ENCODE assay signal across 14 mouse cellular contexts in genomic region chr8:125542893-125543613, GRCm38 (mm10). TPM values are rescaled to one million over a fixed set of nuclear protein-coding genes. Genes with fewer than 3 reads are reported as not detected.
DNase-seq lines count a peak whose midpoint lies in the region; ATAC-seq and TF ChIP-seq lines count a peak whose summit lies in the region.
"Had no signal": no experiment of that assay in that cellular context is flagged by ENCODE, and none has a peak within 500 bp of the region (broad histone marks: within the 10 kb centered on the region; RNA-seq: fewer than 3 reads in every experiment).

No protein-coding gene starts in this region.

- H3K9ac ChIP-seq in heart, embryonic 15.5 days, result peak overlapping the region; percentile 28; the same call in 1 of the 2 replicates
- no peak overlapping the region for H3K9ac ChIP-seq in liver, postnatal 0 days (replicated peaks)
- H3K9ac ChIP-seq: embryonic facial prominence, embryonic 13.5 days; stomach, embryonic 15.5 days had no signal

- TF ChIP-seq EP300 in liver, postnatal 0 days (IDR thresholded peaks at IDR 0.05; ENCODE audit: low read depth), result no peak

- no peak for ATAC-seq in heart, embryonic 15.5 days (replicated peaks; ENCODE audit: insufficient number of reproducible peaks, insufficient read depth, low FRiP score, low read depth)
- peak; percentile 67 for ATAC-seq in common myeloid progenitor, adult 5-6 weeks (replicated peaks; ENCODE audit: low read depth, poor library complexity, severe bottlenecking)
- 0 out of 2 replicates have a peak, but pooled peaks have one; percentile 10 for ATAC-seq in liver, postnatal 0 days

- no peaks in the 10 kb centered on the region for H3K27me3 ChIP-seq in heart, embryonic 15.5 days
- no peaks in the 10 kb centered on the region for H3K27me3 ChIP-seq in liver, postnatal 0 days (ENCODE audit: insufficient read depth, low read length)
- H3K27me3 ChIP-seq: embryonic facial prominence, embryonic 13.5 days; stomach, embryonic 15.5 days had no signal

- H3K4me1 ChIP-seq in heart, embryonic 15.5 days (replicated peaks), result peaks cover 89% of the 10 kb centered on the region
- peaks cover 5% of the 10 kb centered on the region; the same call in 1 of the 2 replicates for H3K4me1 ChIP-seq in bone marrow, adult 2 months (ENCODE audit: control insufficient read depth, insufficient read depth, low read length)
- H3K4me1 ChIP-seq in liver, postnatal 0 days (ENCODE audit: insufficient read depth), result peaks cover 23% of the 10 kb centered on the region; the same call in 1 of the 2 replicates

- H3K9me3 ChIP-seq in heart, embryonic 15.5 days (replicated peaks), result no peaks in the 10 kb centered on the region
- H3K9me3 ChIP-seq in liver, postnatal 0 days (ENCODE audit: low read length), result no peaks in the 10 kb centered on the region
- H3K9me3 ChIP-seq: embryonic facial prominence, embryonic 13.5 days; stomach, embryonic 15.5 days had no signal

- no peak overlapping the region for H3K4me3 ChIP-seq in heart, embryonic 15.5 days
- peak overlapping the region; percentile 33 for H3K4me3 ChIP-seq in bone marrow, adult 2 months (replicated peaks; ENCODE audit: control insufficient read depth, low read depth, low read length)
- no peak overlapping the region for H3K4me3 ChIP-seq in liver, postnatal 0 days (ENCODE audit: low read depth, low read length)
- H3K4me3 ChIP-seq: embryonic facial prominence, embryonic 13.5 days; myocyte; stomach, embryonic 15.5 days had no signal

- no peaks in the 10 kb centered on the region for H3K36me3 ChIP-seq in heart, embryonic 15.5 days
- H3K36me3 ChIP-seq in liver, postnatal 0 days (replicated peaks; ENCODE audit: insufficient read depth, low read length), result no peaks in the 10 kb centered on the region
- H3K36me3 ChIP-seq: embryonic facial prominence, embryonic 13.5 days; stomach, embryonic 15.5 days had no signal

- H3K4me2 ChIP-seq in heart, embryonic 15.5 days, result peak overlapping the region; percentile 6; the same call in 1 of the 2 replicates
- 0 out of 2 replicates have a peak overlapping the region, but pooled peaks have one; percentile 7 for H3K4me2 ChIP-seq in liver, postnatal 0 days (ENCODE audit: low read depth, low read length)
- H3K4me2 ChIP-seq: embryonic facial prominence, embryonic 13.5 days; stomach, embryonic 15.5 days had no signal

- 54% methylated on average over 11 of the region's 11 CpGs for WGBS in heart, embryonic 15.5 days
- WGBS in bone marrow, adult 2 months, result 26% methylated on average over 11 of the region's 11 CpGs
- 59% methylated on average over 11 of the region's 11 CpGs for WGBS in liver, postnatal 0 days (ENCODE audit: insufficient replicate concordance)

- TF ChIP-seq CTCF in bone marrow, adult 2 months (IDR thresholded peaks at IDR 0.05; ENCODE audit: control insufficient read depth, insufficient read depth, low read length), result no peak
- no peak for TF ChIP-seq CTCF in liver, postnatal 0 days (IDR thresholded peaks at IDR 0.05; ENCODE audit: low read depth)

- no peak for DNase-seq in heart, postnatal 4 days
- DNase-seq in liver, postnatal 0 days, result no peak
- DNase-seq in lung, postnatal 25 days (ENCODE audit: low spot score), result no peak
- DNase-seq in right cerebral cortex, adult 18-20 months, result no peak
- DNase-seq: cerebellum, postnatal 14 days; gastrocnemius, postnatal 36 days; kidney, adult 2 months; thymus, postnatal 25 days had no signal

- H3K27ac ChIP-seq in heart, embryonic 15.5 days, result peak overlapping the region; percentile 62
- peak overlapping the region; percentile 16 for H3K27ac ChIP-seq in bone marrow, adult 2 months (ENCODE audit: control insufficient read depth, insufficient read depth, low read depth, low read length, poor library complexity)
- no peak overlapping the region for H3K27ac ChIP-seq in liver, postnatal 0 days (ENCODE audit: low read depth)
- H3K27ac ChIP-seq: embryonic facial prominence, embryonic 13.5 days; stomach, embryonic 15.5 days had no signal

- no peak for TF ChIP-seq POLR2A in bone marrow, adult 2 months (IDR thresholded peaks at IDR 0.05; ENCODE audit: borderline replicate concordance, control insufficient read depth, low read depth, low read length)

RNA-seq across cellular contexts. Expression of gene Sipa1l2, which starts 26.6 kb away (rescaled TPM):
- 20.6 and 24.5 TPM in 2 replicates for polyA plus RNA-seq in heart, embryonic 15.5 days (2015; fragmentation: Nextera tagmentation; extraction: Ambion mirVana)
- 10 to 100 TPM; 70.1 to 72.6 TPM for total RNA-seq in heart, postnatal 4 days (2021)
- 2.4 and 6.7 TPM in 2 replicates for polyA plus RNA-seq in bone marrow, adult 2 months (2011; ENCODE audit: insufficient read depth, insufficient read length, low replicate concordance, missing spikeins)
- total RNA-seq in common myeloid progenitor, adult 5-6 weeks (2017), result 0.53 and 1.1 TPM in 2 replicates
- 0.44 and 0.47 TPM in 2 replicates for polyA plus RNA-seq in liver, postnatal 0 days (2015; fragmentation: Nextera tagmentation; extraction: Ambion mirVana)
